ENCODE assay signal across 18 mouse cellular contexts in genomic region chr16:24568061-24568460, GRCm38 (mm10).
DNase-seq lines count a peak whose midpoint lies in the region; TF ChIP-seq lines count a peak whose summit lies in the region.
"Had no signal": no experiment of that assay in that cellular context is flagged by ENCODE, and none has a peak within 500 bp of the region (broad histone marks: within the 10 kb centered on the region; RNA-seq: fewer than 3 reads in every experiment).

No protein-coding gene starts in this region.

- 61% methylated on average over 3 of the region's 3 CpGs for WGBS in liver, adult 2 months

- no peak overlapping the region for H3K9ac ChIP-seq in liver, adult 2 months (ENCODE audit: low read depth, low read length)
- H3K9ac ChIP-seq: forebrain, postnatal 0 days; limb, embryonic 15.5 days; lung, embryonic 14.5 days; stomach, embryonic 15.5 days had no signal

- no peak overlapping the region for H3K4me3 ChIP-seq in liver, adult 2 months (ENCODE audit: insufficient read depth, low read depth, low read length)
- H3K4me3 ChIP-seq: forebrain, embryonic 10.5 days; heart, embryonic 10.5 days; limb, embryonic 15.5 days; stomach, embryonic 15.5 days had no signal

- H3K36me3 ChIP-seq in liver, adult 2 months (ENCODE audit: control insufficient read depth, insufficient read depth, low read length): no peaks in the 10 kb centered on the region
- H3K36me3 ChIP-seq: forebrain, embryonic 10.5 days; heart, embryonic 10.5 days; limb, embryonic 15.5 days; stomach, embryonic 15.5 days had no signal

- no peak for TF ChIP-seq CTCF in liver, adult 2 months (IDR thresholded peaks at IDR 0.05; ENCODE audit: low read depth, low read length)

- no peaks in the 10 kb centered on the region for H3K27me3 ChIP-seq in liver, adult 2 months (ENCODE audit: control insufficient read depth, insufficient read depth, low read length)
- H3K27me3 ChIP-seq: limb, embryonic 15.5 days; Patski; stomach, embryonic 15.5 days had no signal

- no peak for TF ChIP-seq POLR2A in liver, adult 2 months (IDR thresholded peaks at IDR 0.05; ENCODE audit: extremely low read depth, insufficient read depth, low read length)

- H3K4me1 ChIP-seq in liver, adult 2 months (ENCODE audit: control insufficient read depth, insufficient read depth, low read length): no peaks in the 10 kb centered on the region

- DNase-seq in liver, adult 2 months (ENCODE audit: extremely low read depth, low read depth, low spot score): peak; percentile 28
- DNase-seq in liver: no peak
- peak; percentile 20 for DNase-seq in adrenal gland, postnatal 10 days
- DNase-seq in kidney, adult 9 months: peak; percentile 82
- DNase-seq in neural tube, embryonic 10.5 days (ENCODE audit: extremely low spot score, low spot score): no peak
- DNase-seq in adipocyte (ENCODE audit: low spot score): no peak
- DNase-seq in left cerebral cortex, postnatal 25 days (ENCODE audit: low spot score in 2 of 2): no peak
- DNase-seq: cerebellum, adult 18-20 months; forebrain, postnatal 0 days; lung, embryonic 14.5 days; lung, postnatal 4 days; retina, postnatal 1 day; thymus, adult 18-20 months had no signal

- peaks cover 3% of the 10 kb centered on the region; the same call in 1 of the 2 replicates for H3K79me2 ChIP-seq in liver, adult 2 months (ENCODE audit: control insufficient read depth, insufficient read depth, low read length)

- H3K27ac ChIP-seq in liver, adult 2 months (replicated peaks; ENCODE audit: insufficient read depth, low read depth, low read length): no peak overlapping the region
- H3K27ac ChIP-seq: forebrain, embryonic 10.5 days; heart, embryonic 10.5 days; stomach, embryonic 15.5 days had no signal

- intact Hi-C loops in left cerebral cortex, postnatal 25 days (cut with DNase I): no loop called here

Comparison
In these comparisons a context has a peak if more than half of its experiments do, and no peak if none do; other contexts are left out.
1. DNase-seq: peak in liver, adult 2 months (single experiment), adrenal gland, postnatal 10 days (single experiment) and kidney, adult 9 months (single experiment); none in liver (single experiment), neural tube, embryonic 10.5 days (single experiment), adipocyte (single experiment) and left cerebral cortex, postnatal 25 days (0 of 2).